Mouse (Mus musculus): ENCODE measurements at regions not wholly inside any gene's neighbourhood (a gene's known extent, or its start where the extent isn't known, plus 50 kb on each side); places are given as distances from the start of the nearest gene placed in this dataset.

DNA sequence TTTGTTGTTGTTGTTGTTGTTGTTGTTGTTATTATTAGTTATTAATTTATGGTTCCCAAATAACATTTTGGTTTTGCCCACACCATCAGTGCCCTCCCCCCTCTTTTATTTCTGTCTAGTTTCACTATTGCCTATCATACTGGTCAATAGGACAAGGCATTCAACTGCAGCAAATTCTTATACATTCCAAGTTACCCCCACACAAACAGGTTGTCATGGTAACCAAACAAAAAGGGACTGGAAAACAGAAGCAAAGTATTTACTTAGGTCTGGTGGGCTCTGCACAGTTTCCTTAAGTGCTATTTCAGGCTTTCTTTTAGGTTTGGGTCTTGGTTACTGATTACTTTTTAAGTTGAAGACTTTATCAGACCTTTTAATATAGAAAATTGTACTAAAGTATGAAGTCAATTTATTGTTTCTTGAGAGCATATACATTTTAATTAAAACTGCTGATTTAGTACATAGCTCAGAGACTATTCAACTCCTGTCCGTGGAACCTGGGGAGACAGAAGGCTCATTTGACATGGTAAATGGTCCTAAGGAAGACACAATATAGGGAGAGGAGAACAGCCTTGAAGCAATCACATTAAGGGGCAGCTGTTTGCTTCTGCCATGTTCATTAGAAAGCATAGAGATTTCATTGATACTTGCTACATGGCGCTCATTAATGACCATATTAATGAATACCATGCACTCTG, 90.3 kb downstream of the Brms1l start:
- TF ChIP-seq CTCF (IDR thresholded peaks at IDR 0.05), result no peak
- no peak for TF ChIP-seq POLR2A (IDR thresholded peaks at IDR 0.05; ENCODE audit: insufficient read depth, low read depth, low read length)
- TF ChIP-seq EP300 (IDR thresholded peaks at IDR 0.05; ENCODE audit: insufficient read depth, low read depth, low read length), result no peak
